In the genomic region with DNA sequence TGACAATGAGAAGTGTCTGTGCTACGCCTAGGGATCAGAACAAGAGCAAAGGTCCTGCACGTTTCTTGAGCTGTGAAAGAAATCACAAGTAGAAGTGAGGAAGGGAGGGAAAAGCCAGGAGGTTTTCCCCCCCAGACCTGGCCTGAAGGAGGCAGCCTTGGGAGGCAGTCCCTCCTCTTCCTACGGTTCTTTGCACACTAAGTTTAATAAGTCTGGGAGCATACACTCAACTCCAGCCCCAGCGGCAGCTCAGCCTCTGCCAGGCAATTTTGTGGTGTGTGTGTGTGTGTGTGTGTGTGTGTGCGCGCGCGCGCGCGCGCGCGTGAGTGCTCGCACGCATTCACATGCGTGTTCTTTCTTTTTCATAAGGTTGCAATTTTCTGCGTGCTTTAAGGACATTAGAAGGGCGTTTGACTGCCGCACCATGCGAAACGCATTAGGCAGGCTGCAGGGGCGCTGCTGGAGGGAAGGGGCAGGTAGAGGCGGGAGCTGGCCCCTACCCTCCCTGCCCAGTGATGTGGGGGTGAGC, we compare ENCODE assay signal across 10 mouse cellular contexts. TPM values are rescaled to one million over a fixed set of nuclear protein-coding genes. Genes with fewer than 3 reads are reported as not detected.
DNase-seq lines count a peak whose midpoint lies in the region; ATAC-seq and TF ChIP-seq lines count a peak whose summit lies in the region.
"Had no signal": no experiment of that assay in that cellular context is flagged by ENCODE, and none has a peak within 500 bp of the region (broad histone marks: within the 10 kb centered on the region; RNA-seq: fewer than 3 reads in every experiment).

No protein-coding gene starts in this region.

- no peak overlapping the region for H3K27ac ChIP-seq in heart, postnatal 0 days (ENCODE audit: low read depth)
- H3K27ac ChIP-seq in hindbrain, embryonic 11.5 days (ENCODE audit: low read depth, low read length), result no peak overlapping the region
- no peak overlapping the region for H3K27ac ChIP-seq in midbrain, embryonic 14.5 days (replicated peaks; ENCODE audit: low read depth, low read length)

- no peaks in the 10 kb centered on the region for H3K36me3 ChIP-seq in heart, postnatal 0 days (replicated peaks; ENCODE audit: control insufficient read depth, insufficient read depth, low read length)
- H3K36me3 ChIP-seq in hindbrain, embryonic 11.5 days (ENCODE audit: control insufficient read depth, insufficient read depth, low read length), result no peaks in the 10 kb centered on the region
- H3K36me3 ChIP-seq in midbrain, embryonic 14.5 days (ENCODE audit: control insufficient read depth, insufficient read depth, low read length), result no peaks in the 10 kb centered on the region

- no peak overlapping the region for H3K9ac ChIP-seq in heart, postnatal 0 days (replicated peaks; ENCODE audit: low read depth, low read length)
- no peak overlapping the region for H3K9ac ChIP-seq in hindbrain, embryonic 11.5 days (ENCODE audit: low read depth, low read length)
- H3K9ac ChIP-seq in midbrain, embryonic 14.5 days (replicated peaks; ENCODE audit: low read length), result no peak overlapping the region

- TF ChIP-seq EP300 in heart, postnatal 0 days (IDR thresholded peaks at IDR 0.05; ENCODE audit: low read depth), result no peak

- ATAC-seq in heart, postnatal 0 days (ENCODE audit: insufficient read depth, low read depth), result no peak
- no peak for ATAC-seq in hindbrain, embryonic 11.5 days (ENCODE audit: low FRiP score)
- no peak for ATAC-seq in midbrain, embryonic 14.5 days (ENCODE audit: low FRiP score, low TSS enrichment)

- no peak for TF ChIP-seq CTCF in heart, postnatal 0 days (IDR thresholded peaks at IDR 0.05; ENCODE audit: low read depth)

- H3K27me3 ChIP-seq in heart, postnatal 0 days (ENCODE audit: control insufficient read depth, insufficient read depth, low read length), result peaks cover 75% of the 10 kb centered on the region
- H3K27me3 ChIP-seq in hindbrain, embryonic 11.5 days (ENCODE audit: control insufficient read depth, insufficient read depth, low read length), result peaks cover 59% of the 10 kb centered on the region
- peaks cover 58% of the 10 kb centered on the region for H3K27me3 ChIP-seq in midbrain, embryonic 14.5 days (ENCODE audit: control insufficient read depth, insufficient read depth, low read length)

- whole genome bisulfite sequencing in heart, postnatal 0 days, result 2% methylated on average over 24 of the region's 24 CpGs
- 1% methylated on average over 24 of the region's 24 CpGs for WGBS in hindbrain, embryonic 11.5 days
- under 1% methylated on average over 24 of the region's 24 CpGs for WGBS in midbrain, embryonic 14.5 days

- no peaks in the 10 kb centered on the region for H3K9me3 ChIP-seq in heart, postnatal 0 days (replicated peaks; ENCODE audit: control insufficient read depth, low read length)
- no peaks in the 10 kb centered on the region for H3K9me3 ChIP-seq in hindbrain, embryonic 11.5 days (ENCODE audit: control insufficient read depth, low read length)
- no peaks in the 10 kb centered on the region for H3K9me3 ChIP-seq in midbrain, embryonic 14.5 days (ENCODE audit: control insufficient read depth, low read length)

- H3K4me1 ChIP-seq in heart, postnatal 0 days (ENCODE audit: control insufficient read depth, insufficient read depth), result 0 out of 2 replicates have a peak, but pooled peaks cover 9% of the 10 kb centered on the region
- H3K4me1 ChIP-seq in hindbrain, embryonic 11.5 days (replicated peaks; ENCODE audit: control insufficient read depth, insufficient read depth, low read length), result no peaks in the 10 kb centered on the region; the same call in 1 of the 2 replicates
- 0 out of 2 replicates have a peak, but pooled peaks cover 2% of the 10 kb centered on the region for H3K4me1 ChIP-seq in midbrain, embryonic 14.5 days (ENCODE audit: control insufficient read depth, insufficient read depth, low read length)

- peak overlapping the region; percentile 52 for H3K4me2 ChIP-seq in heart, postnatal 0 days (ENCODE audit: low read depth, low read length)
- no peak overlapping the region for H3K4me2 ChIP-seq in hindbrain, embryonic 11.5 days (replicated peaks; ENCODE audit: low read depth, low read length)
- H3K4me2 ChIP-seq in midbrain, embryonic 14.5 days (ENCODE audit: low read length), result peak overlapping the region; percentile 36

- intact Hi-C loops in heart, postnatal 25 days (cut with DNase I), result no loop called here

- H3K4me3 ChIP-seq in heart, postnatal 0 days (ENCODE audit: low read depth, low read length), result peak overlapping the region; percentile 33
- no peak overlapping the region for H3K4me3 ChIP-seq in hindbrain, embryonic 11.5 days (ENCODE audit: low read depth, low read length)
- H3K4me3 ChIP-seq in midbrain, embryonic 14.5 days (replicated peaks; ENCODE audit: low read depth, low read length), result 0 out of 2 replicates have a peak overlapping the region, but pooled peaks have one; percentile 8

- no peak for DNase-seq in heart, postnatal 0 days (ENCODE audit: low spot score)
- no peak for DNase-seq in heart, postnatal 25 days (ENCODE audit: low spot score)
- DNase-seq in embryo, embryonic 10 days (ENCODE audit: low spot score), result peak; percentile 26
- peak; percentile 36 for DNase-seq in hindbrain, embryonic 11.5 days (ENCODE audit: low spot score)
- no peak for DNase-seq in midbrain, embryonic 14.5 days
- no peak for DNase-seq in cerebellum, adult 11 months
- no peak for DNase-seq in frontal cortex, postnatal 36 days (ENCODE audit: low spot score in 2 of 2)
- no peak for DNase-seq in cerebellum, postnatal 25 days
- DNase-seq: lung, adult 18-20 months; right cerebral cortex, postnatal 4 days had no signal

RNA-seq across cellular contexts. Expression of gene Barx1, which starts 9.6 kb away (rescaled TPM):
- total RNA-seq in heart, postnatal 0 days (2014; rRNA removed; ENCODE audit: low replicate concordance), result not detected in 2 replicates
- 0.08 TPM in 1 of 2 replicates, not detected in the other for polyA plus RNA-seq in heart, postnatal 0 days (2015; fragmentation: Nextera tagmentation; extraction: Ambion mirVana)
- total RNA-seq in heart, postnatal 25 days (2021), result not detected
- polyA plus RNA-seq in hindbrain, embryonic 11.5 days (2014; fragmentation: Nextera tagmentation; extraction: Ambion mirVana), result 0.83 and 1.3 TPM in 2 replicates
- polyA plus RNA-seq in midbrain, embryonic 14.5 days (2014; fragmentation: Nextera tagmentation; extraction: Ambion mirVana), result not detected in 2 replicates

RNA-seq across cellular contexts. Expression of gene Ptpdc1, which starts 46.9 kb away (rescaled TPM):
- 5.6 and 5.7 TPM in 2 replicates for total RNA-seq in heart, postnatal 0 days (2014; rRNA removed; ENCODE audit: low replicate concordance)
- 3.1 and 3.5 TPM in 2 replicates for polyA plus RNA-seq in heart, postnatal 0 days (2015; fragmentation: Nextera tagmentation; extraction: Ambion mirVana)
- 1 to 10 TPM; 4.6 to 6.0 TPM for total RNA-seq in heart, postnatal 25 days (2021)
- 12.2 and 12.5 TPM in 2 replicates for polyA plus RNA-seq in hindbrain, embryonic 11.5 days (2014; fragmentation: Nextera tagmentation; extraction: Ambion mirVana)
- polyA plus RNA-seq in midbrain, embryonic 14.5 days (2014; fragmentation: Nextera tagmentation; extraction: Ambion mirVana), result 17.5 and 20.0 TPM in 2 replicates

Comparison
In these comparisons a context has a peak if more than half of its experiments do, and no peak if none do; other contexts are left out.
1. DNase-seq: peak in embryo, embryonic 10 days (single experiment) and hindbrain, embryonic 11.5 days (single experiment); none in heart, postnatal 0 days (single experiment), heart, postnatal 25 days (single experiment), midbrain, embryonic 14.5 days (single experiment), cerebellum, adult 11 months (single experiment), frontal cortex, postnatal 36 days (0 of 2) and cerebellum, postnatal 25 days (0 of 2).